Mouse (Mus musculus) liver, embryonic 16.5 days (tissue): Measurements from ENCODE around the gene Lrwd1. TPM values are rescaled to one million over a fixed set of nuclear protein-coding genes. Genes with fewer than 3 reads are reported as not detected.

ENCODE experiments used
- ATAC-seq: fragments of 200-750 bp; cut with Nextera tagmentation; 2 replicates; pipeline ENCODE4 v1.8.0; 2017; ENCODE audit warnings: low read depth, mild to moderate bottlenecking, moderate number of reproducible peaks, moderate library complexity
- H3K27ac ChIP-seq: fragments of 300-500 bp; sonication (generic); 2 replicates; pipeline ENCODE4 v1.5.1; 2014; ENCODE audit warnings: mild to moderate bottlenecking, low read length
- H3K27me3 ChIP-seq: fragments of 300-500 bp; sonication (generic); 2 replicates; pipeline ENCODE4 v1.6.1; 2014; ENCODE audit warnings: low read depth, low read length, mixed read lengths; ENCODE audit not compliant: control insufficient read depth, insufficient read depth
- H3K36me3 ChIP-seq: fragments of 300-500 bp; sonication (generic); 2 replicates; pipeline ENCODE4 v1.6.1; 2014; ENCODE audit warnings: mild to moderate bottlenecking; ENCODE audit not compliant: control insufficient read depth, insufficient read depth
- H3K4me1 ChIP-seq: fragments of 300-500 bp; sonication (generic); 2 replicates; pipeline ENCODE4 v1.6.1; 2014; ENCODE audit warnings: low read depth, low read length, mixed read lengths; ENCODE audit not compliant: control insufficient read depth
- H3K4me2 ChIP-seq: fragments of 300-500 bp; sonication (generic); 2 replicates; pipeline ENCODE4 v1.6.1; 2014; ENCODE audit warnings: low read depth, low read length, mixed read lengths
- H3K4me3 ChIP-seq: fragments of 300-500 bp; sonication (generic); 2 replicates; pipeline ENCODE4 v1.5.1; 2014; ENCODE audit warnings: low read depth, mild to moderate bottlenecking, low read length
- H3K9ac ChIP-seq: fragments of 300-500 bp; sonication (generic); 2 replicates; pipeline ENCODE4 v1.6.1; 2014; ENCODE audit warnings: low read depth, low read length
- H3K9me3 ChIP-seq: fragments of 300-500 bp; sonication (generic); replicated peaks from 2 replicates; pipeline ENCODE4 v1.6.1; 2016; ENCODE audit warnings: low read length; ENCODE audit not compliant: control insufficient read depth
- WGBS: fragments of 180-500 bp; shearing (Covaris S2); extraction: QIAGEN DNeasy Blood & Tissue Kit; methylation state at CpG from one replicate; pipeline ENCODE4 v1.1.7; 2014; ENCODE audit not compliant: insufficient replicate concordance; 5-methylcytosine and 5-hydroxymethylcytosine counted together
- microRNA-seq: library from miRNA; unstranded; fragments of <30 nt; microRNA quantifications from one replicate; pipeline ENCODE4, GENCODE M21; 2016
- polyA plus RNA-seq: library from polyadenylated mRNA; unstranded; fragments of >200 nt; fragmentation: Nextera tagmentation; extraction: Ambion mirVana; gene quantifications from 2 replicates; pipeline ENCODE4 v1.2.1, GENCODE M21; 2015

Gene Lrwd1
- polyA plus RNA-seq, 1 experiment from 2014 or later, result 30.5 TPM

DNA sequence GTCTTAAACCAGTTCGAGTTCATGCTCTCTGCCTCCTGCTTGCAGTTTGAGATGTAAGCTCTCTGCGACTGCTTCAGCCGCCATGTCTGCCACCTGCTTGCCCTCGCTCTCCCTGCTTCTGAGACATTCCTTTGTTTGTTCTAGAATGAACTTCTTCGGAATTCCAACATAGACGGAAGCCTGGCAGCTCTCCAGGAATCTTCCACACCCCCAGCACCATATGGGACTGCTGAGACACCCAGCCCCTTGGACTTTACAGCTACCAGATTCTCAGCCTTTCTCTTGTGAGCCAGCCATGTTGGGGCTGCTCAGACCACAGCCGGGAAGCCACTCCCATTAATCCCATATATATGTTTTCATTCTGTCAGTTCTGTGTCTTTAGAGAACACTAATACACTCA lies 59.6 kb downstream of the Lrwd1 start:
- WGBS, result 60% methylated on average over 7 of the region's 7 CpGs

GRCm38 (mm10) chr5:136075076-136075475 lies 60.8 kb downstream of the Lrwd1 start:
- no peaks in the 10 kb centered on the region for H3K9me3 ChIP-seq
- no peaks in the 10 kb centered on the region for H3K27me3 ChIP-seq
- no peak overlapping the region for H3K27ac ChIP-seq
- H3K4me1 ChIP-seq, result no peaks in the 10 kb centered on the region
- WGBS, result 37% methylated on average over 5 of the region's 5 CpGs
- H3K4me3 ChIP-seq, result no peak overlapping the region
- H3K4me2 ChIP-seq, result no peak overlapping the region
- no peak for ATAC-seq
- H3K36me3 ChIP-seq, result no peaks in the 10 kb centered on the region
- no peak overlapping the region for H3K9ac ChIP-seq

More for the DNA sequence above, 59.6 kb downstream of the Lrwd1 start:
- Histone ChIP-seq H3K27me3 (no peaks in the 10 kb centered on the region), H3K27ac (no peak overlapping the region), H3K36me3 (no peaks in the 10 kb centered on the region), H3K4me2 (no peak overlapping the region), H3K4me3 (no peak overlapping the region), H3K4me1 (no peaks in the 10 kb centered on the region), H3K9me3 (no peaks in the 10 kb centered on the region), H3K9ac (no peak overlapping the region)
- ATAC-seq, result no peak

GRCm38 (mm10) chr5:136073526-136073925 lies 62.3 kb downstream of the Lrwd1 start:
- no peak for ATAC-seq
- Histone ChIP-seq H3K4me1 (no peaks in the 10 kb centered on the region), H3K9ac (no peak overlapping the region), H3K27ac (no peak overlapping the region), H3K4me2 (no peak overlapping the region), H3K36me3 (no peaks in the 10 kb centered on the region), H3K27me3 (no peaks in the 10 kb centered on the region), H3K9me3 (no peaks in the 10 kb centered on the region), H3K4me3 (no peak overlapping the region)
- WGBS, result 45% methylated on average over 11 of the region's 11 CpGs

DNA sequence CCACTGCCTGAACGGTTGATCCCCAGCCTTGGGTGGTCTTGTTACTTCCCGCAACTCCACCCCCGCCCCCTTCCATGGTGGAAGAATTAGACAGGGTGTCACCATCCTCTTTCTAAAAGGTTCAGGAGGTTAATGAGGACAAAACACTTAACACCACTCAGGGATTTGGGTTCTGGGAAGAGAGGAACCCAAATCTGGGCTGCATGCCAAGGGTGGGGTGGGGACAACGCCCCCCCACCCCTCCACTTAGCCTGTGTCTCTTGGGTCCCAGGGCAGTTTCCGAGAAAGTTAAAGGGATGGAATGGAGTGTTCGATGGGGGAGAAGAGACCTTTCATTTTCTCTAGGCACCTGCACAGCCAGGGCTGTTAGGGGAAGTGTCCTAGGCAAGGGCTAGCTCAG lies 62.8 kb downstream of the Lrwd1 start:
- Histone ChIP-seq H3K9me3 (no peaks in the 10 kb centered on the region), H3K4me2 (no peak overlapping the region), H3K27ac (no peak overlapping the region), H3K4me1 (no peaks in the 10 kb centered on the region), H3K4me3 (no peak overlapping the region), H3K36me3 (no peaks in the 10 kb centered on the region), H3K9ac (no peak overlapping the region), H3K27me3 (no peaks in the 10 kb centered on the region)
- 59% methylated on average over 6 of the region's 6 CpGs for WGBS
- ATAC-seq, result no peak

Small RNAs within 50 kb of the gene (microRNA-seq; reads per million reads assigned to microRNA genes)
- gene Mir7035, result 0.74 reads per million

Other genes with a start within 250 kb of the Lrwd1 start
- gene Hspb1, start 248.2 kb downstream of the Lrwd1 start, polyA plus RNA-seq, result 9.8 and 19.9 TPM in 2 replicates
- gene Ywhag, start 201.5 kb downstream of the Lrwd1 start, polyA plus RNA-seq, result 59.2 and 60.1 TPM in 2 replicates
- 1.5 and 1.7 TPM in 2 replicates for gene Ssc4d, start 161.5 kb downstream of the Lrwd1 start, polyA plus RNA-seq
- 0.06 TPM in 1 of 2 replicates, not detected in the other for gene Zp3, start 156.0 kb downstream of the Lrwd1 start, polyA plus RNA-seq
- 6.0 and 6.5 TPM in 2 replicates for gene Dtx2, start 141.3 kb downstream of the Lrwd1 start, polyA plus RNA-seq
- gene Upk3b, start 97.6 kb downstream of the Lrwd1 start, polyA plus RNA-seq, result 2.9 and 3.6 TPM in 2 replicates
- gene Upk3bl, start 81.6 kb downstream of the Lrwd1 start, polyA plus RNA-seq, result not detected in 2 replicates
- gene Rasa4, start 52.2 kb downstream of the Lrwd1 start, polyA plus RNA-seq, result 1.9 and 2.0 TPM in 2 replicates
- gene Polr2j, start 19.4 kb downstream of the Lrwd1 start, polyA plus RNA-seq, result 104 and 118 TPM in 2 replicates
- 11.3 and 12.9 TPM in 2 replicates for gene Alkbh4, start 72 bp upstream of the Lrwd1 start, polyA plus RNA-seq
- gene Orai2, start 34.6 kb upstream of the Lrwd1 start, polyA plus RNA-seq, result 3.6 and 4.0 TPM in 2 replicates
- 20.0 and 20.8 TPM in 2 replicates for gene Prkrip1, start 62.9 kb upstream of the Lrwd1 start, polyA plus RNA-seq
- gene Sh2b2, start 110.5 kb upstream of the Lrwd1 start, polyA plus RNA-seq, result 1.9 and 2.1 TPM in 2 replicates